Mouse (Mus musculus) intestine, embryonic 15.5 days (tissue): ENCODE results near the gene Nmrk2. TPM values are rescaled to one million over a fixed set of nuclear protein-coding genes. Genes with fewer than 3 reads are reported as not detected.
"Not testable (repeated sequence)": the region's sequence is repeated elsewhere in the genome, so short reads cannot be mapped to it uniquely, and the experiment has no call there.

Source experiments
- ATAC-seq: fragments of 200-750 bp; cut with Nextera tagmentation; 2 replicates; pipeline ENCODE4 v1.8.0; 2017; ENCODE audit warnings: moderate TSS enrichment, moderate library complexity
- H3K27ac ChIP-seq: fragments of 300-500 bp; sonication (generic); 2 replicates; pipeline ENCODE4 v1.5.1; 2015; ENCODE audit warnings: mild to moderate bottlenecking, inconsistent platforms
- H3K27me3 ChIP-seq: fragments of 300-500 bp; sonication (generic); replicated peaks from 2 replicates; pipeline ENCODE4 v1.6.1; 2015; ENCODE audit warnings: inconsistent platforms
- H3K36me3 ChIP-seq: fragments of 300-500 bp; sonication (generic); 2 replicates; pipeline ENCODE4 v1.6.1; 2015; ENCODE audit warnings: inconsistent platforms
- H3K4me1 ChIP-seq: fragments of 300-500 bp; sonication (generic); replicated peaks from 2 replicates; pipeline ENCODE4 v1.6.1; 2015; ENCODE audit warnings: inconsistent platforms
- H3K4me2 ChIP-seq: fragments of 300-500 bp; sonication (generic); replicated peaks from 2 replicates; pipeline ENCODE4 v1.6.1; 2015; ENCODE audit warnings: mild to moderate bottlenecking, inconsistent platforms
- H3K4me3 ChIP-seq: fragments of 300-500 bp; sonication (generic); replicated peaks from 2 replicates; pipeline ENCODE4 v1.5.1; 2015; ENCODE audit warnings: inconsistent platforms
- H3K9ac ChIP-seq: fragments of 300-500 bp; sonication (generic); 2 replicates; pipeline ENCODE4 v1.6.1; 2015; ENCODE audit warnings: inconsistent platforms
- H3K9me3 ChIP-seq: fragments of 300-500 bp; sonication (generic); 2 replicates; pipeline ENCODE4 v1.6.1; 2016; ENCODE audit warnings: inconsistent platforms
- WGBS: fragments of 180-500 bp; shearing (Covaris S2); methylation state at CpG from one replicate; pipeline ENCODE4 v1.1.7; 2015; 5-methylcytosine and 5-hydroxymethylcytosine counted together
- polyA plus RNA-seq: library from polyadenylated mRNA; unstranded; fragments of >200 nt; fragmentation: Nextera tagmentation; extraction: Ambion mirVana; gene quantifications from 2 replicates; pipeline ENCODE4 v1.2.1, GENCODE M21; 2015

Gene Nmrk2
- polyA plus RNA-seq, 1 experiment from 2014 or later, result not detected

- no peaks in the 10 kb centered on the region for H3K9me3 ChIP-seq
- peaks cover 31% of the 10 kb centered on the region for H3K27me3 ChIP-seq
- H3K36me3 ChIP-seq, result no peaks in the 10 kb centered on the region
- peak within 1 kb of the TSS; percentile 76 for H3K4me3 ChIP-seq
- H3K9ac ChIP-seq, result peak within 1 kb of the TSS; percentile 77
- WGBS, result 5% methylated on average over 29 of the region's 29 CpGs
- ATAC-seq, result peak; percentile 90
- peak within 1 kb of the TSS; percentile 58 for H3K27ac ChIP-seq
- peaks cover 22% of the 10 kb centered on the region for H3K4me1 ChIP-seq
- H3K4me2 ChIP-seq, result peak within 1 kb of the TSS; percentile 72
These were observed 30.9 kb upstream of the Nmrk2 start, which contains the start of gene Zfr2 for GRCm38 (mm10) chr10:81232580-81233225. Zfr2 (plus strand) TSS chr10:81233155.

DNA sequence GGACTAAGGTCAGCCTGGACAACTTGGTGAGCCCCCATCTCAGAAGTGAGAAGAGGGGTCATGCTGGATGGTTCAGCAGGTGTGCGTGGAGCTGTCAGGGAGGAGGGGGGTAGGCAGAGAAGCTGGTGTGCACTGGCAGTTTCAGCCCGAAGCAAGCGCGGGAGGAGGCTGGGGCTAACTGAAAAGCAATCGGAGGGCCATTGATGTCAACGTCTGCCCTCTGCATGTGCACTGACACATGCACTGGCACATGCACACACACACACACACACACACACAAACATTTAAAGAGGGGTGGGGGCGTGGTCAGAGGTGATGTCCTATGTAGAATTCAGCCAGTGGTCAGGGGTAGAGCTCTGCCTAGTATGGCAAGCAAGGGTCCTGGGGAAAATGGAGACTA lies 29.6 kb upstream of the Nmrk2 start:
- Histone ChIP-seq H3K4me3 (no peak overlapping the region), H3K9ac (no peak overlapping the region), H3K36me3 (no peaks in the 10 kb centered on the region), H3K27ac (no peak overlapping the region), H3K9me3 (no peaks in the 10 kb centered on the region), H3K27me3 (peaks cover 31% of the 10 kb centered on the region), H3K4me2 (no peak overlapping the region), H3K4me1 (peaks cover 22% of the 10 kb centered on the region)
- 53% methylated on average over 7 of the region's 7 CpGs for WGBS
- no peak for ATAC-seq

- Histone ChIP-seq H3K9ac (peak within 1 kb of the TSS; percentile 5; the same call in 1 of the 2 replicates), H3K4me2 (peak within 1 kb of the TSS; percentile 14), H3K36me3 (no peaks in the 10 kb centered on the region), H3K9me3 (no peaks in the 10 kb centered on the region), H3K4me1 (peaks cover 22% of the 10 kb centered on the region), H3K27ac (no peak within 1 kb of the TSS), H3K27me3 (peaks cover 31% of the 10 kb centered on the region), H3K4me3 (peak within 1 kb of the TSS; percentile 19)
- WGBS, result 13% methylated on average over 27 of the region's 27 CpGs
- ATAC-seq, result no peak
These were observed 28.8 kb upstream of the Nmrk2 start, which contains the start of gene Atcay for GRCm38 (mm10) chr10:81230438-81231332. Atcay (minus strand) TSS chr10:81230833.

DNA sequence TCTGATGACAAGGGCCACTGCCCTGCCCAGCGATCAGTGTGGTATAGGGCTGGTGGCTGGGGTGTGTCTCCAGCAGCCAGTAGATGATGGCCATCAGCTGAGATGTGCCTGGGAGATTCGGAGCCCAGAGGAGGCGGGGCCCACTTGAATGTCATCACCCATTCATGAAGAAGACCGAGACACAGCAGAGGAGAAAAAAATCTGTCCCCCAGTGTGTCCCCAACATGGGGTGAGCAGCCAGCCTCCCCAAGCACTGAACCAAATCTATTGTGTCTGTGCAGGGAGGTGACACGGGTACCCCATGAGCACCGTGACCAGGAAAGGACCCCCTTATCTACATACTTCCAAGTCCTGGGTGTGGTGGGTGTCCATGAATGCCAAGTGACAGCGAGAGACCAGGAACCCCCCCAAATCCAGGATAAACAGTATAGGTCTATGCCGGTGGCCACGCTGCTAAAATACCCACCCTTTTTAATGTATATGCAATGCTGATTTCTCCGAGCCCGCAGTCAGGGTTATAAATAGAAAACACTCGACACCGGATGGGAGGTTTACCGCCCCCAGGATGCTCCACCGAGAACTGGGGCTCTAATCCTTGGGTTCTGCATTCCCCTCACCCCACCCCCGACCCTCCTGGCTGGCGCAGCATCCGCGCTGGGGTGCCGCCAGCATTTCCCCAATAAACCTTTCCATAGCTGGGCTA lies 28.0 kb upstream of the Nmrk2 start:
- H3K27me3 ChIP-seq, result peaks cover 31% of the 10 kb centered on the region
- 18% methylated on average over 20 of the region's 20 CpGs for WGBS
- no peaks in the 10 kb centered on the region for H3K36me3 ChIP-seq
- H3K4me1 ChIP-seq, result peaks cover 22% of the 10 kb centered on the region
- H3K9ac ChIP-seq, result peak overlapping the region; percentile 5; the same call in 1 of the 2 replicates
- H3K9me3 ChIP-seq, result no peaks in the 10 kb centered on the region
- ATAC-seq, result no peak
- peak overlapping the region; percentile 14 for H3K4me2 ChIP-seq
- H3K27ac ChIP-seq, result no peak overlapping the region
- H3K4me3 ChIP-seq, result peak overlapping the region; percentile 19

DNA sequence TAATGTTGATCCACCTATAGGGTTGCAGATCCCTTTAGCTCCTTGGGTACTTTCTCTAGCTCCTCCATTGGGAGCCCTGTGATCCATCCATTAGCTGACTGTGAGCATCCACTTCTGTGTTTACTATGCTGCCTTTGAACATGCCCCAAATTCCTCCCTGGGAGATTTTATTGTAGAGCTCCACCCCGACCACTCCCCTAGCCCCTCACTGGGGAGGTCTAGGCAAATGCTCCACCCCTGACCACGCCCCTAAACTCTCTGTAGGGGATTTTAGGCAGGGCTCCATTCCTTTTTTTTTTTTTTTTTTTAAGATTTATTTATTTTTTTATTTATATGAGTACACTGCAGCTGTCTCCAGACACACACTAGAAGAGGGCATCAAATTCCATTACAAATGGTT lies 21.9 kb upstream of the Nmrk2 start:
- H3K27me3 ChIP-seq, H3K36me3 ChIP-seq, H3K4me1 ChIP-seq, H3K4me3 ChIP-seq, H3K9ac ChIP-seq, ATAC-seq, H3K4me2 ChIP-seq, H3K27ac ChIP-seq, H3K9me3 ChIP-seq: not testable (repeated sequence)
- 64% methylated on average over 2 of the region's 2 CpGs for WGBS

GRCm38 (mm10) chr10:81221402-81222015 lies 19.7 kb upstream of the Nmrk2 start:
- Histone ChIP-seq H3K4me3 (no peak overlapping the region), H3K36me3 (no peaks in the 10 kb centered on the region), H3K27me3 (no peaks in the 10 kb centered on the region), H3K4me1 (peaks cover 7% of the 10 kb centered on the region), H3K9ac (no peak overlapping the region), H3K27ac (peak overlapping the region; percentile 51; the same call in 1 of the 2 replicates), H3K4me2 (no peak overlapping the region; the same call in 1 of the 2 replicates), H3K9me3 (no peaks in the 10 kb centered on the region)
- peak; percentile 88 for ATAC-seq
- WGBS, result 74% methylated on average over 5 of the region's 5 CpGs

DNA sequence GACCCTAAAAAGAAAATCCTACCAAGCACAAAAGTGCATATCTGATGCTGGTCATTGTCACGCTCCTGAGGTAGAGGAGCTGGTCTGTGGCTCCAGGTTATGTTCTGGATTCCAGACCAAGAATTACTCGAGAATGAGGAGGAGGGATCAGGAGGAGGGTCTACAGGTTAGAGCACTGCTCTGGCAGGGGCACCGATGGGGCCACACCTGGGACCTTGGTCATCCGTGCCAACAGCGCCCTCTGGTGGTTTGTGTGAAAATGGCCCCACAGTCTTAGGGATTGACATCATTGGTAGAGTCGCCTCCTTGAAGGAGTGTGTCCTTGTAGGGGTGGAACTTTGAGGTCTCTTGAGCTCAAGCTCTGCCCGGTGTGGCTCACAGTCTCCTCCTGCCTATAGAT lies 16.1 kb upstream of the Nmrk2 start:
- no peaks in the 10 kb centered on the region for H3K9me3 ChIP-seq
- no peak overlapping the region for H3K9ac ChIP-seq
- ATAC-seq, result peak; percentile 68
- H3K4me3 ChIP-seq, result no peak overlapping the region
- H3K27me3 ChIP-seq, result no peaks in the 10 kb centered on the region
- no peak overlapping the region for H3K27ac ChIP-seq
- no peaks in the 10 kb centered on the region for H3K36me3 ChIP-seq
- H3K4me2 ChIP-seq, result no peak overlapping the region
- peaks cover 7% of the 10 kb centered on the region for H3K4me1 ChIP-seq
- 32% methylated on average over 7 of the region's 7 CpGs for WGBS

GRCm38 (mm10) chr10:81217267-81217666 lies 15.4 kb upstream of the Nmrk2 start:
- not testable (repeated sequence) for ATAC-seq
- WGBS, result 14% methylated on average over 1 of the region's 1 CpGs

DNA sequence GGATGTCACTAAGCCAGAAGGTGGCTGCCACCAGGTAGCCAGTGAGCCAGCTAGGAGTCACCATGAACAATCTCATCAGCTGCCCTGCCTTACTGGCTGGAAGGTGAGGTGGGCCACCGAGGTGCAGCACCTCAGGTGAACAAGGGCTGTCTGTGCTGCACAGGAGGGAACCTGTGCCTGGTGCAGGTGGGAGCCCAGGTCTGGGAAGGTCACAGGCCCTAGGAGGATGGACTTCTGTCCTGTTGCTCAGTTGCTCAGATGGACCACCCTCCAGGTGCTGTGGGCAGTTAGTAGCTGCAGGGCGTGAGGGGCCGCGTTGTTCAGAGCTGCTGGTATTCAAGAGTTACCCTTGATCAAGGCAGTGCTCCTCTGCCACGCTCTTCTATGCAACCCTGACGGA lies 15.0 kb upstream of the Nmrk2 start:
- Histone ChIP-seq H3K27ac (no peak overlapping the region), H3K4me2 (no peak overlapping the region), H3K4me3 (no peak overlapping the region), H3K4me1 (peaks cover 4% of the 10 kb centered on the region), H3K36me3 (no peaks in the 10 kb centered on the region), H3K9me3 (no peaks in the 10 kb centered on the region), H3K9ac (no peak overlapping the region), H3K27me3 (no peaks in the 10 kb centered on the region)
- WGBS, result 82% methylated on average over 6 of the region's 6 CpGs
- ATAC-seq, result no peak

More at GRCm38 (mm10) chr10:81217267-81217666, 15.4 kb upstream of the Nmrk2 start:
- H3K9ac ChIP-seq, H3K4me3 ChIP-seq, H3K4me2 ChIP-seq, H3K27me3 ChIP-seq, H3K36me3 ChIP-seq, H3K27ac ChIP-seq, H3K9me3 ChIP-seq, H3K4me1 ChIP-seq: not testable (repeated sequence)

DNA sequence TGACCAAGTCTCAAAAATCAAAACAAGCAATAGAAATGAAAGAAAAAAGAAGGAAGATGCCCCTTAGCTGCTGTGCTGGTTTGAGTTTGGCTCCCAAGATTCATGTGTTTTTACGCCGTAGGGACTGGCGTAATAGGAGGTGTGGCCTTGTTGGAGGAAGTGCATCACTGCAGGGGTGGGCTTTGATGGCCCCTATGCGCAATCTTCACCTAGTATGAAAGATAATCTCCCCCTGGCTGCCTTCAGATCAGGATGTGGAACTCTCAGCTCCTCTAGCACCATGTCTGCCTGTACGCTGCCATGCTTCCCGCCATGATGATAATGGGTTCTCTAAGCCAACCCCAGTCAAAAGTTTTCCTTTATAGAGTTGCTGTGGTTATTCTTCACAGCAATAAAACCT lies 14.4 kb upstream of the Nmrk2 start:
- WGBS, result 88% methylated on average over 6 of the region's 6 CpGs
- no peak for ATAC-seq
- H3K4me3 ChIP-seq, result no peak overlapping the region

GRCm38 (mm10) chr10:81210154-81210553 lies 8.3 kb upstream of the Nmrk2 start:
- Histone ChIP-seq H3K4me2 (no peak overlapping the region), H3K27ac (no peak overlapping the region), H3K9ac (no peak overlapping the region), H3K27me3 (no peaks in the 10 kb centered on the region), H3K36me3 (no peaks in the 10 kb centered on the region), H3K4me1 (no peaks in the 10 kb centered on the region), H3K9me3 (0 out of 2 replicates have a peak, but pooled peaks cover 5% of the 10 kb centered on the region), H3K4me3 (no peak overlapping the region)
- no peak for ATAC-seq
- 97% methylated on average over 5 of the region's 5 CpGs for WGBS

More for the DNA sequence above, 14.4 kb upstream of the Nmrk2 start:
- H3K27me3 ChIP-seq, result no peaks in the 10 kb centered on the region
- H3K9ac ChIP-seq, result no peak overlapping the region
- H3K4me1 ChIP-seq, result no peaks in the 10 kb centered on the region; the same call in 1 of the 2 replicates
- no peaks in the 10 kb centered on the region for H3K36me3 ChIP-seq
- H3K27ac ChIP-seq, result no peak overlapping the region
- no peaks in the 10 kb centered on the region for H3K9me3 ChIP-seq
- no peak overlapping the region for H3K4me2 ChIP-seq
